Mouse (Mus musculus) neural tube, embryonic 15.5 days (tissue): Measurements from ENCODE around the gene Ppat. TPM values are rescaled to one million over a fixed set of nuclear protein-coding genes. Genes with fewer than 3 reads are reported as not detected.
"Not testable (repeated sequence)": the region's sequence is repeated elsewhere in the genome, so short reads cannot be mapped to it uniquely, and the experiment has no call there.

Source experiments
- ATAC-seq: fragments of 200-750 bp; cut with Nextera tagmentation; 2 replicates; pipeline ENCODE4 v1.8.0; 2017; ENCODE audit warnings: mild to moderate bottlenecking, moderate TSS enrichment, moderate library complexity; ENCODE audit not compliant: low FRiP score
- H3K27ac ChIP-seq: fragments of 300-500 bp; sonication (generic); replicated peaks from 2 replicates; pipeline ENCODE4 v1.5.1; 2015; ENCODE audit warnings: mild to moderate bottlenecking, inconsistent platforms
- H3K27me3 ChIP-seq: fragments of 300-500 bp; sonication (generic); replicated peaks from 2 replicates; pipeline ENCODE4 v1.6.1; 2015; ENCODE audit warnings: inconsistent platforms
- H3K36me3 ChIP-seq: fragments of 300-500 bp; sonication (generic); 2 replicates; pipeline ENCODE4 v1.6.1; 2015; ENCODE audit warnings: inconsistent platforms
- H3K4me1 ChIP-seq: fragments of 300-500 bp; sonication (generic); 2 replicates; pipeline ENCODE4 v1.6.1; 2015; ENCODE audit warnings: inconsistent platforms
- H3K4me2 ChIP-seq: fragments of 300-500 bp; sonication (generic); 2 replicates; pipeline ENCODE4 v1.6.1; 2015; ENCODE audit warnings: inconsistent platforms, mild to moderate bottlenecking, moderate library complexity
- H3K4me3 ChIP-seq: fragments of 300-500 bp; sonication (generic); replicated peaks from 2 replicates; pipeline ENCODE4 v1.5.1; 2015; ENCODE audit warnings: mild to moderate bottlenecking, inconsistent platforms
- H3K9ac ChIP-seq: fragments of 300-500 bp; sonication (generic); replicated peaks from 2 replicates; pipeline ENCODE4 v1.6.1; 2015; ENCODE audit warnings: mild to moderate bottlenecking, inconsistent platforms
- H3K9me3 ChIP-seq: fragments of 300-500 bp; sonication (generic); replicated peaks from 2 replicates; pipeline ENCODE4 v1.6.1; 2016; ENCODE audit warnings: inconsistent platforms
- WGBS: fragments of 180-500 bp; shearing (Covaris S2); methylation state at CpG from one replicate; pipeline ENCODE4 v1.1.7; 2015; ENCODE audit warnings: mixed read lengths; 5-methylcytosine and 5-hydroxymethylcytosine counted together
- polyA plus RNA-seq: library from polyadenylated mRNA; unstranded; fragments of >200 nt; fragmentation: Nextera tagmentation; extraction: Ambion mirVana; gene quantifications from 2 replicates; pipeline ENCODE4 v1.2.1, GENCODE M21; 2015

Gene Ppat
- polyA plus RNA-seq: 10.6 and 17.9 TPM in 2 replicates

DNA sequence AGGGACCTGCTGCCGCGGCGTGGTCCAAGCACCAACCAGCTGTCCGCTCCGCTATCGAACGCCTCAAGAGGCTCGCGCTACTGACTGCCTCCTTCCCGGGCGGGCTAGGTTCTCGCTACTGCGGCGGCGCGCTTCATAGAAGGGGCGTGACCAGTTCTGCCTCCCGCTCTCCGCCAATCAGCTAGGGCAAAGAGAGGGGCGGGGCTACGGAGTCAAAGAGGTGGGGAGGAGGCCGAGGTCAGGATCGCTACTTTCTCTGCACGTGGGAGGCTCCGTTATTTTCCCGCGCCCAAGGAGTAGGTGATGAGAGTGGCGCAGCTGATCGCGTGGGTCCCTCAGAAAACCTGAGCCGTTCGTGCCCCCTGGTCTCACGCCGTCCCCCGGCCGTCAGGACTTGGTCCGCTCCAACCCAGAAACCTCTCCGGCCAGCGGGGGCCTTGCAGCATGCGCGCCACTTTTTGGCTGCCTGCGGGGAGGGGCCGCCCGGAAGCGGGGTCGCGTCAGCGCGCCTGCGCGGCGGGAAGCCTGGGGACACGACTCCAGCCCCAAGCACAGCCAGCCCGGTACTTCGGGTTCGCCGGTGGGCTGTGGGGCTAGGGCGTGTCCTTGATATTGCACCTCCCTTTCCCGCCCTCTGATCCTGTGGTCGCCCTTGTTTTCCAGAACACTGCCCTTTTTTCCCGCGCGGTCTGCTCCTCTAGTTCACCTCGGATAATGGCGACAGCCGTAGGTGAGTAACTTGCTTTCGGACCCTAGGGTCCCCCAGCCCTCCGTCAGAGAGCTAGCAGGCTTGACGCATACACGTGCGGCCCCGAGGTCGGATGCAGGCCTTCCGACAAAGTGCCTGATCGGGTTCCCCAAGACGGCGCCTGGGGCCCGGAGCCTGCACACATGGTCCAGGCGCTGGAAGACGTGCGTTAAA, at the start of gene Ppat, which contains the start of gene Paics:
TSS of gene Ppat (minus strand) at position 473 of the 922 bp plus-strand sequence.
TSS of gene Paics (plus strand) at position 202 of the 922 bp plus-strand sequence.
- Histone ChIP-seq H3K9ac (peak within 1 kb of the TSS; percentile 56), H3K4me3 (peak within 1 kb of the TSS; percentile 81), H3K27ac (peak within 1 kb of the TSS; percentile 91), H3K36me3 (peaks cover under 1% of the 10 kb centered on the region; the same call in 1 of the 2 replicates), H3K27me3 (no peaks in the 10 kb centered on the region), H3K9me3 (no peaks in the 10 kb centered on the region), H3K4me1 (peaks cover 38% of the 10 kb centered on the region), H3K4me2 (peak within 1 kb of the TSS; percentile 89)
- WGBS: under 1% methylated on average over 81 of the region's 81 CpGs
- ATAC-seq: peak; percentile 98

DNA sequence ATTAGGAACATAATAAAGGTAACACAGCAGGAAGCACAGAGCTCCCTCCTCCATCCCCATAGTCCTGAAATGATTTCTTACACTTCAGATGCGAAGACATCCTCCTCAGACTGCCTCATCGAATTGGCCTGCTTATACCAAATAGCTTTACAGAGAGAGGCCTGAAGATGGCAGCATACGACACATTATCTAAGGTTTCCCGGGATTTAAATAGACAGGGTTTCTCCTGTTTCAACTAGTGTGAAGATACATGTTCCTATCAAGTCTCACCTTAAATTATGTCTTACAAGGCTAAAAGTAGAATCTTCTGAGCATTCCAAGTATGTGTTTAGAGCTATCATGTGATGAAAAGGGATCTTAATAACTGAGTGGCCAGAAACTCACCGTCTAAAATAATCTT, 47.0 kb upstream of the Ppat start:
- no peaks in the 10 kb centered on the region for H3K4me1 ChIP-seq
- H3K27ac ChIP-seq: no peak overlapping the region
- H3K4me2 ChIP-seq: no peak overlapping the region
- ATAC-seq: peak; percentile 61; the same call in 1 of the 2 replicates
- peaks cover 55% of the 10 kb centered on the region for H3K36me3 ChIP-seq
- WGBS: 54% methylated on average over 5 of the region's 5 CpGs
- H3K4me3 ChIP-seq: no peak overlapping the region
- no peaks in the 10 kb centered on the region for H3K27me3 ChIP-seq
- H3K9me3 ChIP-seq: no peaks in the 10 kb centered on the region
- no peak overlapping the region for H3K9ac ChIP-seq

DNA sequence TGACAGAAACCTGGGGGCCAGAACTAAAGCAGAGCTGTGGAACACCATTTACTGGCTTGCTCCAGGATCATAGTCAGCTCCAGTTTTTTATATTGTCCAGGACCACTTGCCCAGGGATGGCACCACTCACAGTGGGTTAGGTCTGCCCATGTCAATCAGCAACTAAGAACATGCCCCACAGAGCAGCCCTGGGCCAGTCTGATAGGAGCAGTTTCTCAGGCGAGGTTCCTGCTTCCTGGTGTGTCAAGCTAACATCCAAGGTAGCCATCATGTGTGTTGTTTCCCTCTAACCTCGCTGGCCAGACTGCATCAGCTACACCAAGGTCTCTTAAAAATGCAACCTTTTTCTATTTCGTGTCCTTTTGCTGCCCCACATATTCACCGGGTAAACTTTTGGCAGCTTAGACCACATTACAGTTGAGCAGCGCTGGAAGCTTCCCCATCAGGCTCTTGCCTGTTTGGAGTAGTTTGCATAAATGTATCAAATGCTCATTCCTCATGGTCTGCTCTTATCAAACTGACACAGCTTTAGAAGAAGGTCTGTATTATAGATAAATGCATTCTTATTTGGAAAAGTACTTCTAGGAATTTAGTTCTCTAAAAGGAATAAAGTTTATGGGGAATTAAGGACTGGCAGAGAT, 41.9 kb upstream of the Ppat start:
- Histone ChIP-seq H3K4me2 (no peak overlapping the region), H3K9me3 (no peaks in the 10 kb centered on the region), H3K9ac (no peak overlapping the region), H3K36me3 (peaks cover 84% of the 10 kb centered on the region), H3K4me3 (no peak overlapping the region), H3K4me1 (no peaks in the 10 kb centered on the region), H3K27me3 (no peaks in the 10 kb centered on the region), H3K27ac (no peak overlapping the region)
- ATAC-seq: no peak
- WGBS: 94% methylated on average over 5 of the region's 5 CpGs

DNA sequence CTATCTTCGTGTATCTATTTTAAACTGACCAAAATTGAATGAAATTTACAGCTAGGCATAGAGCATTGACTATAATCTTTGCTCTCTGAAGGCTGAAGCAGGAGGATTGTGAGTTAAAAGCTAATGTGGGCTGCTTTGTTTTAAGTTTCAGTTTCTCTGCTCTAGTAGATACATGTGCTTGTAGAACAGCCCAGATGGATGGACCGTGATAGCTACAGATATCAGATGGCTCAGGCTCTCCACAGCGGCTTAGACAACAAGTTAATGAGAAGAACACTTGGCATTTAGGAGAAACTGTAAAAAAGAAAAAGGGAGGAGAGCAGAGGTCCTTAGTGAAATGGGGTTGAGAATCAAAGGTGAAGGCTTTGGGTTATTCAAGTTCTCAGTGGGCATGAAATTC, 39.4 kb upstream of the Ppat start:
- H3K36me3 ChIP-seq: peaks cover 79% of the 10 kb centered on the region
- H3K4me1 ChIP-seq: no peaks in the 10 kb centered on the region
- 100% methylated on average over 3 of the region's 3 CpGs for WGBS
- no peak overlapping the region for H3K4me3 ChIP-seq
- H3K9ac ChIP-seq: no peak overlapping the region
- ATAC-seq: no peak
- H3K27ac ChIP-seq: no peak overlapping the region
- H3K9me3 ChIP-seq: no peaks in the 10 kb centered on the region
- H3K4me2 ChIP-seq: no peak overlapping the region
- no peaks in the 10 kb centered on the region for H3K27me3 ChIP-seq

DNA sequence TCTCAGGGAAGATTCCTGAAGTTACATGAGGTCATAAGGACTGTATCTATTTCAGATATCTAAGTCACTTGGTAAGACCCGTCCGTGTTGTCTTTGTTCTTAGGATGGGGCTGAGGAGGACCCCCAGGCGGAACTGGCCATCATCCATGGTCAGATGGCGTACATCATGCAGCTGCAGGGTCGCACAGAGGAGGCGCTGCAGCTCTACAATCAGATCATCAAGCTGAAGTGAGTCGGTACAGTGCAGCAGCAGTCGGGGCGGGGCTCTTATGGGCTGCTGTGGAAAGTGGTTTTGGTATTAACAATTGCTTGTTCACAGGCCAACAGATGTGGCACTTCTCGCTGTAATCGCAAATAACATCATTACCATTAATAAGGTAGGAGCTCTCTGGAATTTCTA, 32.6 kb upstream of the Ppat start:
- H3K27me3 ChIP-seq: no peaks in the 10 kb centered on the region
- 97% methylated on average over 11 of the region's 11 CpGs for WGBS
- no peak overlapping the region for H3K4me2 ChIP-seq
- ATAC-seq: no peak
- no peak overlapping the region for H3K27ac ChIP-seq
- H3K9me3 ChIP-seq: no peaks in the 10 kb centered on the region
- H3K4me1 ChIP-seq: no peaks in the 10 kb centered on the region
- H3K36me3 ChIP-seq: peaks cover 73% of the 10 kb centered on the region
- no peak overlapping the region for H3K4me3 ChIP-seq
- H3K9ac ChIP-seq: no peak overlapping the region

DNA sequence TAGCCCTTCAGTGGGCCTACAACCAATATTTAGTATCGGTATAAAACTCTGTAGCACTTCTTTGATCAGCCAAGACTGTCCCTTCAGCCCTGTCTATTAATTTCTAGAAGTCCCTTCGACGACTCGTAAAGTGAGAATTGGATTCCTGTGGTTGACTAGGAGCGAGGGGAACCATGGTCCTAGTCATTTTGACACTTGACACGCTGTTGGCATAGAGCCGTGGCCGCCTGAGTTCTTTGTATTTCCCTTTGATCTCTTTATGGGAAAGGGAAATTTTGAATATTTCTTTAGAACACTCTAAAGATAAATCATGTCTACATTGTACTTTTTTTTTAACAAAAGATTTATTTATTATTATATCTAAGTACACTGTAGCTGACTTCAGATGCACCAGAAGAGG, 24.4 kb upstream of the Ppat start:
- Histone ChIP-seq H3K36me3 (peaks cover 20% of the 10 kb centered on the region), H3K4me2 (peak overlapping the region; percentile 90), H3K4me3 (peak overlapping the region; percentile 97), H3K4me1 (peaks cover 24% of the 10 kb centered on the region), H3K9ac (no peak overlapping the region), H3K9me3 (no peaks in the 10 kb centered on the region), H3K27me3 (no peaks in the 10 kb centered on the region), H3K27ac (no peak overlapping the region)
- no peak for ATAC-seq
- WGBS: 87% methylated on average over 8 of the region's 8 CpGs

DNA sequence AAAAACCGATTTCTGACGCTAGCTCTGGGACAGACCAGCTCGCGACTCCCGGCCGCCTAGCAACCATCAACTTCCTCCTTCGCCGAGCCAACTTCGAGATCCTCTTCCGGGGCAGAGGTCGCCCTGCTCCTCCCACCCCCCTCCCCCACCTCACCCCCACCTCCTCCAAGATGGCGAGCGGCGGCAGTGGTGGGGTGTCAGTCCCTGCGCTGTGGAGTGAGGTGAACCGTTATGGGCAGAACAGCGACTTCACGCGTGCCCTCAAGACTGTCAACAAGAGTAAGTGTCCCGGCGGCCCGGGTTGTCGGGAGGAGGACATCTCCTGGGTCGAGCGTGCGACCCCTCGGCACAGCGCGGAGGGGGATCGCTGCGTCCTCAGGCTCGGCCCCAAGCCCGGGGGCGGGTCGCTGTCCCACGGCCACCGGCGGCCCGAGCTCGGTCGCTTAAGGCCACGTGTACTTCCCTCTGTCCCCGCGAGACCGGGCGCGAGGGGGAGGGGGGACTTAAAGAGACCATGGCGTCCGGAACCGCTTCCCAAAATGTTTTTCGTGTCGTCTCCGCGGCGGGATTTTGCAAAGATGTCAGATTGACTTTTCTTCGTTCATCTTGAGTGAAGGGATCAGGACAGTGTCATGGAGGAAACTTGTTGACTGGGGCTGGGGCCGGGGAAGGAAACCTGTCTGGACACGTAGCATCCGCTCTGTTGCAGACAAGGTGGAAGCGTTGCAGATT, 23.3 kb upstream of the Ppat start, which contains the start of gene Srp72:
TSS of gene Srp72 (plus strand) at position 130 of the 732 bp plus-strand sequence.
- under 1% methylated on average over 58 of the region's 60 CpGs for WGBS
- Histone ChIP-seq H3K4me3 (peak within 1 kb of the TSS; percentile 97), H3K27me3 (no peaks in the 10 kb centered on the region), H3K4me1 (peaks cover 24% of the 10 kb centered on the region), H3K9ac (peak within 1 kb of the TSS; percentile 83), H3K9me3 (no peaks in the 10 kb centered on the region), H3K36me3 (peaks cover 17% of the 10 kb centered on the region), H3K4me2 (peak within 1 kb of the TSS; percentile 90), H3K27ac (peak within 1 kb of the TSS; percentile 93)
- peak; percentile 94 for ATAC-seq

DNA sequence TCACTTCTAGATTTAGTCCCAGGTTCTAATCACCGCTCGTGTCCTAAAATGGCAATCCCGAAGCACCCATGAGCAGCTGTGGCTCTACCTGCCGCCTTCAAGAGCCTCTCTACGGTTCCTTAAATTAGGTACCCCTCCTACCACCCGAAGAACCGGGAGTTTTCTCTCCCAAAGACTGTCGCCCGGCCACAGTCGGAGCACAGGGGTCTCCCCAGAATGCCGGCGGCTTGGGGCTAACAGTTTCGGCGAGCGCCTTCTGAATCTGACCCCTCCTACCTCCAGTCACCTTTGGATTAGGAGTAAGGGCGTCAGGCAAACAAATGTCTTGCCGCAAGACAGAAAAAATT, 22.8 kb upstream of the Ppat start:
- H3K36me3 ChIP-seq: peaks cover 16% of the 10 kb centered on the region
- H3K27ac ChIP-seq: peak overlapping the region; percentile 58
- ATAC-seq: peak; percentile 54; the same call in 1 of the 2 replicates

DNA sequence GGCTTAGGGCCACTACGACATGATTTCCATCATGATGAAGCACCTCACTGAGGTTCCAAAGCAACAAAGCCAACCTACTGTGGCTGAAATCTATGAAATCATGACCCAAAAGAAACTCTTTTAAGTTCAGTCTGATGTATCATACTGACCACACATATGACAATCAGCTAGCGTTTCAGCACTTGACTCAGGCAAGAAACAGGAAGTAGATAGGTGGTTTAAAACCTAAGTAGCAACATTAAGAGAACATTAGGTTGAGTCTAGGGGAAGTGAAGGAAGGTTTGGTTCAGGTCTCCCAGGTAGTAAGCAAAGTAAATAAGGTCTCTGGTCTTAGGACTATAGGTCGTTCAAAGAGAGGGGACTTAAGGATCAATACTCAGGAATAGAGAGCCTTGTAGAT, 22.1 kb upstream of the Ppat start:
- H3K4me3 ChIP-seq: peak overlapping the region; percentile 97
- H3K27ac ChIP-seq: no peak overlapping the region
- ATAC-seq: no peak
- no peaks in the 10 kb centered on the region for H3K27me3 ChIP-seq
- 72% methylated on average over 3 of the region's 3 CpGs for WGBS
- H3K4me1 ChIP-seq: peaks cover 24% of the 10 kb centered on the region
- H3K4me2 ChIP-seq: peak overlapping the region; percentile 90
- no peaks in the 10 kb centered on the region for H3K9me3 ChIP-seq
- peaks cover 22% of the 10 kb centered on the region for H3K36me3 ChIP-seq
- peak overlapping the region; percentile 83; the same call in 1 of the 2 replicates for H3K9ac ChIP-seq

More for the DNA sequence above, 22.8 kb upstream of the Ppat start:
- Histone ChIP-seq H3K4me3 (peak overlapping the region; percentile 97), H3K9me3 (no peaks in the 10 kb centered on the region), H3K4me1 (peaks cover 24% of the 10 kb centered on the region), H3K27me3 (no peaks in the 10 kb centered on the region), H3K9ac (peak overlapping the region; percentile 83), H3K4me2 (peak overlapping the region; percentile 90)
- WGBS: 3% methylated on average over 17 of the region's 17 CpGs

DNA sequence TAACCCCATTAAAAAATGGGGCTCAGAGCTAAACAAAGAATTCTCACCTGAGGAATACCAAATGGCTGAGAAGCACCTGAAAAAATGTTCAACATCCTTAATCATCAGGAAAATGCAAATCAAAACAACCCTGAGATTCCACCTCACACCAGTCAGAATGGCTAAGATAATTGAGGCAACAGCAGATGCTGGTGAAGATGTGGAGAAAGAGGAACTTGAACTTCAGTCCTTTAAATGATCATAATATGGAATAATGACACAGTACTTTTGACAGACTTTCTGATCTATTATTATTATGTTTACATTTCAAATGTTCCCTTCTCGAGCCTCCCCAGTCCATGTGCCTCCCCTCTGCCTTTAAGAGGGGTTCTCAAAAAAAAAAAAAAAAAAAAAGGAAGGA, 19.7 kb upstream of the Ppat start:
- not testable (repeated sequence) for H3K4me3 ChIP-seq, H3K4me2 ChIP-seq, H3K9ac ChIP-seq, ATAC-seq, H3K27ac ChIP-seq, H3K9me3 ChIP-seq, H3K27me3 ChIP-seq
- H3K36me3 ChIP-seq: peaks cover 29% of the 10 kb centered on the region
- H3K4me1 ChIP-seq: peaks cover 20% of the 10 kb centered on the region
- 88% methylated on average over 1 of the region's 1 CpGs for WGBS

DNA sequence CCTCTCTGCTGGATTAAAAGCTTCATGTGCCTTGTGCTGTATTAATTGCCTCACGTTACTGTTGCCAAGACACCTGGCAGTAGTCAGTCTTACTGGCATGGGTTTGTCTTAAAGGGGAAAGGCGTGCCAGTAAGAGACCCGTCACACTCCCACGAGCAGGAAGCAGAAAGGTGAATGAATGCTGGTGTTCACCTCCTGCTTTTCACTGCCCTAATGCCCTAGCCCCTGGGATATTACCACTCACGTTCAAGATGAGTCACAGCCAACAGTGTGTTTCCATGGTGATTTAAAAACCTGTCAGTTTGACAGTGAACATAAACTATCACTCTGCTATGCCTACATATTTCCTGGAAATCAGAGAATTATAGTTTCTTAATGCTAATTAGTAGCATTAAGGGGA, 17.9 kb upstream of the Ppat start:
- WGBS: 80% methylated on average over 5 of the region's 5 CpGs
- Histone ChIP-seq H3K9me3 (no peaks in the 10 kb centered on the region), H3K9ac (no peak overlapping the region), H3K4me2 (no peak overlapping the region), H3K27me3 (no peaks in the 10 kb centered on the region), H3K4me3 (no peak overlapping the region), H3K4me1 (peaks cover 11% of the 10 kb centered on the region), H3K36me3 (peaks cover 39% of the 10 kb centered on the region), H3K27ac (no peak overlapping the region)
- no peak for ATAC-seq
